ENCODE assay signal across 8 mouse cellular contexts in the genomic region with DNA sequence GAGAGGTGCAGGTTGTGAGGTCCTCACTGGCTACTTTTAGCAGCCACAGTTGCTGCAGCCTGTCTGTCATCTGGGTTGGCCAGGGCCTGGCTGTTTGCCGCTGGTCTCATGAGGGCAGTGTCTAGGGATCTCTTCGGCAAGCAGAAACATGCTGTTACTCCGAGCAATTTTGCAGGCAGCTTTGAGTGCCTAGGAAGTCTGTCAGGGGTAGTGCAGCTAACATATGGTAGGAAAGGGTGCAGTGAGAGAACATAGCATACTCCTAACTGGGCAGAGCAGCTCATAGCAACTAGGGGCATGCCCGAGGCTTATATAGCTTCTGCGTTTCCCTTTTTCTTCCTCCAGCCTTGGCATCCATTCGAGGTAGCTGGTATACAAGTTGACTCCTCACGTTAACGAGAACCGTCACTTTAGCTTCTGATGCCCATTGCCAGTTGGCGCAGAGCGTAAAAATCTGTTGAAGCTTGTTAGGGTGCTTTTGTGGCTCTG. TPM values are rescaled to one million over a fixed set of nuclear protein-coding genes. Genes with fewer than 3 reads are reported as not detected.
DNase-seq lines count a peak whose midpoint lies in the region; ATAC-seq lines count a peak whose summit lies in the region.

No protein-coding gene starts in this region.

- peak; percentile 77 for ATAC-seq in forebrain, embryonic 16.5 days

- peaks cover 12% of the 10 kb centered on the region for H3K4me1 ChIP-seq in forebrain, embryonic 16.5 days (replicated peaks; ENCODE audit: control insufficient read depth, insufficient read depth, low read length)

- no peak overlapping the region for H3K4me3 ChIP-seq in forebrain, embryonic 16.5 days (replicated peaks; ENCODE audit: low read length)

- WGBS in forebrain, embryonic 16.5 days: 47% methylated on average over 11 of the region's 11 CpGs

- H3K9ac ChIP-seq in forebrain, embryonic 16.5 days (replicated peaks; ENCODE audit: low read depth, low read length): no peak overlapping the region

- no peak overlapping the region for H3K4me2 ChIP-seq in forebrain, embryonic 16.5 days (ENCODE audit: low read length)

- H3K27ac ChIP-seq in forebrain, embryonic 16.5 days (ENCODE audit: low read length): peak overlapping the region; percentile 46; the same call in 1 of the 2 replicates

- H3K9me3 ChIP-seq in forebrain, embryonic 16.5 days (ENCODE audit: control insufficient read depth, low read length): 0 out of 2 replicates have a peak, but pooled peaks cover 2% of the 10 kb centered on the region

- no peaks in the 10 kb centered on the region for H3K36me3 ChIP-seq in forebrain, embryonic 16.5 days (ENCODE audit: control insufficient read depth, insufficient read depth)

- DNase-seq in heart, adult 11 months: peak; percentile 96
- DNase-seq in heart, postnatal 25 days (ENCODE audit: low spot score): no peak
- DNase-seq in brain, adult 2 months (ENCODE audit: low read depth, low spot score): peak; percentile 25
- DNase-seq in heart, postnatal 10 days: peak; percentile 50 to 64
- DNase-seq in frontal cortex, postnatal 14 days (ENCODE audit: low spot score in 2 of 2): no peak
- no peak for DNase-seq in embryo, embryonic 10 days (ENCODE audit: low spot score)
- DNase-seq in urinary bladder, postnatal 25 days (ENCODE audit: low spot score): no peak

- no peaks in the 10 kb centered on the region for H3K27me3 ChIP-seq in forebrain, embryonic 16.5 days (replicated peaks; ENCODE audit: control insufficient read depth, insufficient read depth, low read length)

- intact Hi-C loops in heart, postnatal 25 days (cut with DNase I): no loop called here
- intact Hi-C loops in heart, postnatal 10 days (cut with DNase I): no loop called here

RNA-seq across cellular contexts. Expression of gene Pard3, which starts 54.7 kb away (rescaled TPM):
- total RNA-seq in heart, postnatal 25 days (2021): 10 to 100 TPM; 30.9 to 31.6 TPM
- polyA plus RNA-seq in forebrain, embryonic 16.5 days (2015; fragmentation: Nextera tagmentation; extraction: Ambion mirVana): 16.4 and 19.1 TPM in 2 replicates
- total RNA-seq in heart, postnatal 10 days (2021): 10 to 100 TPM; 32.8 to 35.0 TPM

Comparison
In these comparisons a context has a peak if more than half of its experiments do, and no peak if none do; other contexts are left out.
1. DNase-seq: peak in heart, adult 11 months (single experiment), brain, adult 2 months (single experiment) and heart, postnatal 10 days (2 of 2); none in heart, postnatal 25 days (single experiment), frontal cortex, postnatal 14 days (0 of 2), embryo, embryonic 10 days (single experiment) and urinary bladder, postnatal 25 days (single experiment).